Mouse (Mus musculus) hindbrain, postnatal 0 days (tissue): ENCODE data around the gene Epb41l2. TPM values are rescaled to one million over a fixed set of nuclear protein-coding genes. Genes with fewer than 3 reads are reported as not detected.

Experiments used
- ATAC-seq: fragments of 200-750 bp; cut with Nextera tagmentation; 2 replicates; pipeline ENCODE4 v1.8.0; 2017; ENCODE audit warnings: mild to moderate bottlenecking, moderate TSS enrichment, moderate library complexity
- DNase-seq: peaks from one replicate; pipeline ENCODE4 v3.0.0-alpha.2; 2015; ENCODE audit warnings: low spot score
- H3K27ac ChIP-seq: fragments of 300-500 bp; sonication (generic); 2 replicates; pipeline ENCODE4 v1.5.1; 2014; ENCODE audit warnings: mild to moderate bottlenecking
- H3K27me3 ChIP-seq: fragments of 300-500 bp; sonication (generic); 2 replicates; pipeline ENCODE4 v1.6.1; 2014; ENCODE audit warnings: low read length, mixed read lengths; ENCODE audit not compliant: insufficient read depth
- H3K36me3 ChIP-seq: fragments of 300-500 bp; sonication (generic); 2 replicates; pipeline ENCODE4 v1.6.1; 2014; ENCODE audit warnings: low read length, mixed read lengths; ENCODE audit not compliant: insufficient read depth
- H3K4me1 ChIP-seq: fragments of 300-500 bp; sonication (generic); 2 replicates; pipeline ENCODE4 v1.6.1; 2014; ENCODE audit warnings: antibody characterized with exemption, low read length, mixed read lengths; ENCODE audit not compliant: insufficient read depth
- H3K4me2 ChIP-seq: fragments of 300-500 bp; sonication (generic); 2 replicates; pipeline ENCODE4 v1.6.1; 2014; ENCODE audit warnings: low read depth, mild to moderate bottlenecking, low read length, moderate library complexity, mixed read lengths
- H3K4me3 ChIP-seq: fragments of 300-500 bp; sonication (generic); 2 replicates; pipeline ENCODE4 v1.5.1; 2014; ENCODE audit warnings: low read length
- H3K9ac ChIP-seq: fragments of 300-500 bp; sonication (generic); replicated peaks from 2 replicates; pipeline ENCODE4 v1.6.1; 2014; ENCODE audit warnings: mild to moderate bottlenecking, low read length, moderate library complexity, mixed read lengths
- H3K9me3 ChIP-seq: fragments of 300-500 bp; sonication (generic); 2 replicates; pipeline ENCODE4 v1.6.1; 2016; ENCODE audit warnings: low read length, mixed read lengths
- CTCF ChIP-seq: IDR thresholded peaks from 2 replicates; pipeline ENCODE4 v1.5.1; 2016; ENCODE audit warnings: antibody characterized with exemption, control low read depth, low read depth
- WGBS: fragments of 180-500 bp; shearing (Covaris S2); extraction: QIAGEN DNeasy Blood & Tissue Kit; methylation state at CpG from one replicate; pipeline ENCODE4 v1.1.7; 2014; 5-methylcytosine and 5-hydroxymethylcytosine counted together
- polyA plus RNA-seq: library from polyadenylated mRNA; unstranded; fragments of >200 nt; fragmentation: Nextera tagmentation; extraction: Ambion mirVana; gene quantifications from 2 replicates; pipeline ENCODE4 v1.2.1, GENCODE M21; 2015
- total RNA-seq: library from RNA; depleted of rRNA; stranded (reverse); fragments of >200 nt; gene quantifications from 2 replicates; pipeline ENCODE4 v1.2.3, GENCODE M21; 2014

The Epb41l2 gene
- total and polyA plus RNA-seq, 2 experiments from 2014 or later, result 26.0 to 49.6 TPM

- WGBS, result 41% methylated on average over 10 of the region's 10 CpGs
- Histone ChIP-seq H3K9ac (no peak overlapping the region), H3K27me3 (no peaks in the 10 kb centered on the region), H3K4me2 (0 out of 2 replicates have a peak overlapping the region, but pooled peaks have one; percentile 2), H3K4me1 (0 out of 2 replicates have a peak, but pooled peaks cover 4% of the 10 kb centered on the region), H3K4me3 (no peak overlapping the region), H3K9me3 (no peaks in the 10 kb centered on the region), H3K36me3 (no peaks in the 10 kb centered on the region), H3K27ac (no peak overlapping the region)
- no peak for DNase-seq
- no peak for TF ChIP-seq CTCF
- no peak for ATAC-seq
These were observed 13.0 kb downstream of the Epb41l2 start for GRCm38 (mm10) chr10:25372510-25373148.

- Histone ChIP-seq H3K4me2 (no peak overlapping the region), H3K4me3 (no peak overlapping the region), H3K27ac (no peak overlapping the region), H3K9ac (no peak overlapping the region), H3K36me3 (no peaks in the 10 kb centered on the region), H3K9me3 (no peaks in the 10 kb centered on the region), H3K4me1 (0 out of 2 replicates have a peak, but pooled peaks cover 4% of the 10 kb centered on the region), H3K27me3 (no peaks in the 10 kb centered on the region)
- 93% methylated on average over 4 of the region's 4 CpGs for WGBS
- DNase-seq (no peak), ATAC-seq (no peak)
- no peak for TF ChIP-seq CTCF
These were observed 15.4 kb downstream of the Epb41l2 start for GRCm38 (mm10) chr10:25375036-25375435.

- WGBS, result 89% methylated on average over 6 of the region's 6 CpGs
- no peak overlapping the region for H3K4me3 ChIP-seq
These were observed 21.3 kb downstream of the Epb41l2 start for GRCm38 (mm10) chr10:25380746-25381481.

GRCm38 (mm10) chr10:25381951-25382350, 22.4 kb downstream of the Epb41l2 start:
- 66% methylated on average over 10 of the region's 10 CpGs for WGBS
- DNase-seq, result no peak
- no peak for TF ChIP-seq CTCF
- H3K4me3 ChIP-seq, result no peak overlapping the region
- H3K4me2 ChIP-seq, result no peak overlapping the region
- H3K36me3 ChIP-seq, result no peaks in the 10 kb centered on the region
- H3K9me3 ChIP-seq, result no peaks in the 10 kb centered on the region
- no peaks in the 10 kb centered on the region for H3K27me3 ChIP-seq
- H3K27ac ChIP-seq, result no peak overlapping the region
- H3K4me1 ChIP-seq, result 0 out of 2 replicates have a peak, but pooled peaks cover 4% of the 10 kb centered on the region
- no peak overlapping the region for H3K9ac ChIP-seq
- ATAC-seq, result no peak

More at GRCm38 (mm10) chr10:25380746-25381481, 21.3 kb downstream of the Epb41l2 start:
- ATAC-seq (no peak), DNase-seq (no peak)
- no peak overlapping the region for H3K27ac ChIP-seq
- no peaks in the 10 kb centered on the region for H3K9me3 ChIP-seq
- H3K4me1 ChIP-seq, result no peaks in the 10 kb centered on the region
- no peak overlapping the region for H3K4me2 ChIP-seq
- no peak for TF ChIP-seq CTCF
- no peaks in the 10 kb centered on the region for H3K36me3 ChIP-seq
- no peaks in the 10 kb centered on the region for H3K27me3 ChIP-seq
- no peak overlapping the region for H3K9ac ChIP-seq

GRCm38 (mm10) chr10:25383171-25383570, 23.6 kb downstream of the Epb41l2 start:
- no peak for TF ChIP-seq CTCF
- H3K27ac ChIP-seq, result no peak overlapping the region
- WGBS, result 80% methylated on average over 5 of the region's 5 CpGs

GRCm38 (mm10) chr10:25384391-25384790, 24.8 kb downstream of the Epb41l2 start:
- no peak for DNase-seq
- WGBS, result 91% methylated on average over 10 of the region's 10 CpGs
- Histone ChIP-seq H3K9me3 (no peaks in the 10 kb centered on the region), H3K27ac (no peak overlapping the region), H3K36me3 (no peaks in the 10 kb centered on the region), H3K27me3 (no peaks in the 10 kb centered on the region), H3K4me2 (no peak overlapping the region), H3K9ac (no peak overlapping the region), H3K4me1 (0 out of 2 replicates have a peak, but pooled peaks cover 8% of the 10 kb centered on the region), H3K4me3 (no peak overlapping the region)
- no peak for ATAC-seq
- TF ChIP-seq CTCF, result no peak

More at GRCm38 (mm10) chr10:25383171-25383570, 23.6 kb downstream of the Epb41l2 start:
- no peak for DNase-seq
- no peak overlapping the region for H3K4me3 ChIP-seq
- H3K9me3 ChIP-seq, result no peaks in the 10 kb centered on the region
- H3K9ac ChIP-seq, result no peak overlapping the region
- H3K27me3 ChIP-seq, result no peaks in the 10 kb centered on the region
- H3K4me2 ChIP-seq, result no peak overlapping the region
- H3K36me3 ChIP-seq, result no peaks in the 10 kb centered on the region
- no peak for ATAC-seq
- H3K4me1 ChIP-seq, result 0 out of 2 replicates have a peak, but pooled peaks cover 8% of the 10 kb centered on the region
